Mouse (Mus musculus) E14TG2a.4 (cell line): Measurements from ENCODE around the gene Hook2.

Experiments
- CTCF ChIP-seq: conservative IDR thresholded peaks from 2 replicates; pipeline ENCODE4 v1.5.1; 2014; ENCODE audit warnings: low read length
- NANOG ChIP-seq: IDR thresholded peaks from 2 replicates; pipeline ENCODE4 v1.6.1; 2014; ENCODE audit warnings: borderline replicate concordance, low read length, mixed read lengths

- TF ChIP-seq CTCF (no peak), NANOG (no peak)
Measured at GRCm38 (mm10) chr8:85027516-85027855, 37.1 kb downstream of the Hook2 start.
